Mouse (Mus musculus) liver, embryonic 16.5 days (tissue): ENCODE data around the gene Tubb3. TPM values are rescaled to one million over a fixed set of nuclear protein-coding genes. Genes with fewer than 3 reads are reported as not detected.
A peak's percentile ranks its signal among the peaks of the same experiment; 100 is the strongest.

Source experiments
- ATAC-seq: fragments of 200-750 bp; cut with Nextera tagmentation; 2 replicates; pipeline ENCODE4 v1.8.0; 2017; ENCODE audit warnings: low read depth, mild to moderate bottlenecking, moderate number of reproducible peaks, moderate library complexity
- H3K27ac ChIP-seq: fragments of 300-500 bp; sonication (generic); 2 replicates; pipeline ENCODE4 v1.5.1; 2014; ENCODE audit warnings: mild to moderate bottlenecking, low read length
- H3K27me3 ChIP-seq: fragments of 300-500 bp; sonication (generic); 2 replicates; pipeline ENCODE4 v1.6.1; 2014; ENCODE audit warnings: low read depth, low read length, mixed read lengths; ENCODE audit not compliant: control insufficient read depth, insufficient read depth
- H3K36me3 ChIP-seq: fragments of 300-500 bp; sonication (generic); 2 replicates; pipeline ENCODE4 v1.6.1; 2014; ENCODE audit warnings: mild to moderate bottlenecking; ENCODE audit not compliant: control insufficient read depth, insufficient read depth
- H3K4me1 ChIP-seq: fragments of 300-500 bp; sonication (generic); 2 replicates; pipeline ENCODE4 v1.6.1; 2014; ENCODE audit warnings: low read depth, low read length, mixed read lengths; ENCODE audit not compliant: control insufficient read depth
- H3K4me2 ChIP-seq: fragments of 300-500 bp; sonication (generic); 2 replicates; pipeline ENCODE4 v1.6.1; 2014; ENCODE audit warnings: low read depth, low read length, mixed read lengths
- H3K4me3 ChIP-seq: fragments of 300-500 bp; sonication (generic); 2 replicates; pipeline ENCODE4 v1.5.1; 2014; ENCODE audit warnings: low read depth, mild to moderate bottlenecking, low read length
- H3K9ac ChIP-seq: fragments of 300-500 bp; sonication (generic); 2 replicates; pipeline ENCODE4 v1.6.1; 2014; ENCODE audit warnings: low read depth, low read length
- H3K9me3 ChIP-seq: fragments of 300-500 bp; sonication (generic); replicated peaks from 2 replicates; pipeline ENCODE4 v1.6.1; 2016; ENCODE audit warnings: low read length; ENCODE audit not compliant: control insufficient read depth
- WGBS: fragments of 180-500 bp; shearing (Covaris S2); extraction: QIAGEN DNeasy Blood & Tissue Kit; methylation state at CpG from one replicate; pipeline ENCODE4 v1.1.7; 2014; ENCODE audit not compliant: insufficient replicate concordance; 5-methylcytosine and 5-hydroxymethylcytosine counted together
- polyA plus RNA-seq: library from polyadenylated mRNA; unstranded; fragments of >200 nt; fragmentation: Nextera tagmentation; extraction: Ambion mirVana; gene quantifications from 2 replicates; pipeline ENCODE4 v1.2.1, GENCODE M21; 2015

Tubb3 gene
- polyA plus RNA-seq, 1 experiment from 2014 or later = 0.64 TPM

DNA sequence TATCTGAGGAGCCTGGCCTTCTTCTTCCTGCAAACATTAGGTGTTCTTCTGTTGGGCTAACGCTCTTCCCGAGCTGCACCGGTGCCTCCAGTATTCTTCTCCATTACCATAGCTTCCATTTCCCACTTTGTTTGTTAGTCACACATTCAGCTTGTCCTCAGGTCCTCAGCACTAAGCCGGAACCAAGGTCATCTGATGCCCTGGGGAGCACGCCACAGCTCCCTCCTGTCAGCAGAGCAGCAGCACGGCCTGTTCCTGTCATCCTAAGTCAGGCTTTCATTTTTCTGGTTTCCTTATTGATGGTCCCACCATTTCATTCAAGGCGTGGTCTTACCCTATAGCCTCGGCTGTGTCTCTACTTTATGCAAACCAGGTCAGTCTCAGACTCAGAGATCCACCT is 23.4 kb upstream of the Tubb3 start:
- H3K4me1 ChIP-seq = no peaks in the 10 kb centered on the region
- no peaks in the 10 kb centered on the region for H3K9me3 ChIP-seq
- H3K27ac ChIP-seq = no peak overlapping the region
- ATAC-seq = no peak
- peaks cover 52% of the 10 kb centered on the region for H3K36me3 ChIP-seq
- H3K9ac ChIP-seq = no peak overlapping the region
- no peaks in the 10 kb centered on the region for H3K27me3 ChIP-seq
- no peak overlapping the region for H3K4me3 ChIP-seq
- H3K4me2 ChIP-seq = no peak overlapping the region
- 76% methylated on average over 8 of the region's 8 CpGs for WGBS

DNA sequence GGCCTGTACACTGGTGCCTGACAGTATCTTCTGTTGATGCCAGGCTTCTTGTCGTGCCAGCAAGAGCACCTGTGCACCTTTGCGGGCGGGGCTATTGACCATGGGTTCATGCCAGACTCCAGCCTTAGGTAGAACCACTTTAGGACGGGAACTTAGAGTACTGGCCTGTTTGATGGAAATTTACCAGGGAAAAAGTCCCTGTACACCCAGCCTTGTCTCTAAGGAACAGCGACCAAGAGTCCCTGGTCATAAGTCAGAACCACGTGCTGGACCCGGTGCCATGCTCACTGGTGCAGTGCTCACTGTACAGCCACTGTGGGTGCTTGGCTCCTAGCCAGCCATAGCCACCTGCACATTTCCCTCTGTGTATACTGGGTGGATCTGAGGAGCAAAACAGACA is 22.2 kb upstream of the Tubb3 start:
- H3K9me3 ChIP-seq = no peaks in the 10 kb centered on the region
- H3K9ac ChIP-seq = no peak overlapping the region
- H3K4me1 ChIP-seq = no peaks in the 10 kb centered on the region
- no peaks in the 10 kb centered on the region for H3K27me3 ChIP-seq
- no peak for ATAC-seq
- no peak overlapping the region for H3K4me3 ChIP-seq
- no peak overlapping the region for H3K27ac ChIP-seq
- no peak overlapping the region for H3K4me2 ChIP-seq
- peaks cover 48% of the 10 kb centered on the region for H3K36me3 ChIP-seq
- WGBS = 80% methylated on average over 7 of the region's 7 CpGs

DNA sequence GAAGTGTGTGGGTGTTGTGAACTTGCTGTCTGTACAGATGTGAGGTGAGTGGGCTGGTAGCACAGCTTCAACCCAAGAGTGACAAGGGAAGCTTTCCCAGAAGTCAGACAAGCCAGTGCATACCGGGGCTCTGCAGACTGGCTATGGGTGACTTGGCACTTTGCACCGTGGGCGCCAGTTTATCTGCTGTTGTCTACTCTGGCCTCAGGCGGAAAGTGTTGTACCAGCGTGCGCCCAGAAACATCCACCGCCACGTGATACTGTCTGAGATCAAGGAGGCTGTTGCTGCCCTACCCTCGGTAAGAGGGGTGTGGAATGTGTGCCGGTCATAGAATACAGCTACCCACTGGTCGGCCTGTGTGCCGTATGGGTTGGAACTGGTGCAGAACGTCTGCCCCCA is 12.9 kb upstream of the Tubb3 start:
- Histone ChIP-seq H3K36me3 (peaks cover 24% of the 10 kb centered on the region), H3K4me2 (no peak overlapping the region), H3K9me3 (no peaks in the 10 kb centered on the region), H3K27me3 (no peaks in the 10 kb centered on the region), H3K4me1 (no peaks in the 10 kb centered on the region), H3K9ac (no peak overlapping the region), H3K27ac (no peak overlapping the region), H3K4me3 (no peak overlapping the region)
- WGBS = 75% methylated on average over 13 of the region's 13 CpGs
- ATAC-seq = no peak

GRCm38 (mm10) chr8:123401936-123402335 is 9.3 kb upstream of the Tubb3 start:
- 81% methylated on average over 9 of the region's 9 CpGs for WGBS
- Histone ChIP-seq H3K9ac (no peak overlapping the region), H3K27ac (no peak overlapping the region), H3K27me3 (no peaks in the 10 kb centered on the region), H3K9me3 (no peaks in the 10 kb centered on the region), H3K36me3 (peaks cover 7% of the 10 kb centered on the region; the same call in 1 of the 2 replicates), H3K4me2 (no peak overlapping the region), H3K4me3 (no peak overlapping the region), H3K4me1 (peaks cover under 1% of the 10 kb centered on the region; the same call in 1 of the 2 replicates)
- no peak for ATAC-seq

GRCm38 (mm10) chr8:123402730-123403326 is 8.4 kb upstream of the Tubb3 start:
- WGBS = 69% methylated on average over 9 of the region's 9 CpGs
- ATAC-seq = no peak
- H3K27ac ChIP-seq = no peak overlapping the region
- no peak overlapping the region for H3K4me2 ChIP-seq
- H3K36me3 ChIP-seq = peaks cover 7% of the 10 kb centered on the region; the same call in 1 of the 2 replicates
- H3K9ac ChIP-seq = no peak overlapping the region
- H3K4me3 ChIP-seq = no peak overlapping the region
- H3K4me1 ChIP-seq = peaks cover 9% of the 10 kb centered on the region
- peaks cover 2% of the 10 kb centered on the region; the same call in 1 of the 2 replicates for H3K27me3 ChIP-seq
- no peaks in the 10 kb centered on the region for H3K9me3 ChIP-seq

GRCm38 (mm10) chr8:123404521-123404920 is 6.7 kb upstream of the Tubb3 start:
- Histone ChIP-seq H3K4me3 (no peak overlapping the region), H3K36me3 (no peaks in the 10 kb centered on the region; the same call in 1 of the 2 replicates), H3K27ac (no peak overlapping the region), H3K4me2 (no peak overlapping the region), H3K27me3 (peaks cover 13% of the 10 kb centered on the region), H3K4me1 (peaks cover 25% of the 10 kb centered on the region), H3K9me3 (no peaks in the 10 kb centered on the region), H3K9ac (no peak overlapping the region)
- 51% methylated on average over 8 of the region's 8 CpGs for WGBS
- no peak for ATAC-seq

GRCm38 (mm10) chr8:123406786-123407185 is 4.4 kb upstream of the Tubb3 start, which contains the start of gene Mc1r:
Mc1r (plus strand) TSS chr8:123407107.
- Histone ChIP-seq H3K27ac (no peak within 1 kb of the TSS), H3K4me3 (no peak within 1 kb of the TSS), H3K36me3 (no peaks in the 10 kb centered on the region), H3K9me3 (no peaks in the 10 kb centered on the region), H3K4me1 (peaks cover 41% of the 10 kb centered on the region), H3K9ac (no peak within 1 kb of the TSS), H3K4me2 (no peak within 1 kb of the TSS), H3K27me3 (peaks cover 35% of the 10 kb centered on the region)
- 4% methylated on average over 4 of the region's 4 CpGs for WGBS
- no peak for ATAC-seq

DNA sequence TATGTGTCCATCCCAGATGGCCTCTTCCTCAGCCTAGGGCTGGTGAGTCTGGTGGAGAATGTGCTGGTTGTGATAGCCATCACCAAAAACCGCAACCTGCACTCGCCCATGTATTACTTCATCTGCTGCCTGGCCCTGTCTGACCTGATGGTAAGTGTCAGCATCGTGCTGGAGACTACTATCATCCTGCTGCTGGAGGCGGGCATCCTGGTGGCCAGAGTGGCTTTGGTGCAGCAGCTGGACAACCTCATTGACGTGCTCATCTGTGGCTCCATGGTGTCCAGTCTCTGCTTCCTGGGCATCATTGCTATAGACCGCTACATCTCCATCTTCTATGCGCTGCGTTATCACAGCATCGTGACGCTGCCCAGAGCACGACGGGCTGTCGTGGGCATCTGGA is 3.6 kb upstream of the Tubb3 start:
- Histone ChIP-seq H3K4me1 (peaks cover 48% of the 10 kb centered on the region), H3K9ac (no peak overlapping the region), H3K27me3 (peaks cover 44% of the 10 kb centered on the region)

DNA sequence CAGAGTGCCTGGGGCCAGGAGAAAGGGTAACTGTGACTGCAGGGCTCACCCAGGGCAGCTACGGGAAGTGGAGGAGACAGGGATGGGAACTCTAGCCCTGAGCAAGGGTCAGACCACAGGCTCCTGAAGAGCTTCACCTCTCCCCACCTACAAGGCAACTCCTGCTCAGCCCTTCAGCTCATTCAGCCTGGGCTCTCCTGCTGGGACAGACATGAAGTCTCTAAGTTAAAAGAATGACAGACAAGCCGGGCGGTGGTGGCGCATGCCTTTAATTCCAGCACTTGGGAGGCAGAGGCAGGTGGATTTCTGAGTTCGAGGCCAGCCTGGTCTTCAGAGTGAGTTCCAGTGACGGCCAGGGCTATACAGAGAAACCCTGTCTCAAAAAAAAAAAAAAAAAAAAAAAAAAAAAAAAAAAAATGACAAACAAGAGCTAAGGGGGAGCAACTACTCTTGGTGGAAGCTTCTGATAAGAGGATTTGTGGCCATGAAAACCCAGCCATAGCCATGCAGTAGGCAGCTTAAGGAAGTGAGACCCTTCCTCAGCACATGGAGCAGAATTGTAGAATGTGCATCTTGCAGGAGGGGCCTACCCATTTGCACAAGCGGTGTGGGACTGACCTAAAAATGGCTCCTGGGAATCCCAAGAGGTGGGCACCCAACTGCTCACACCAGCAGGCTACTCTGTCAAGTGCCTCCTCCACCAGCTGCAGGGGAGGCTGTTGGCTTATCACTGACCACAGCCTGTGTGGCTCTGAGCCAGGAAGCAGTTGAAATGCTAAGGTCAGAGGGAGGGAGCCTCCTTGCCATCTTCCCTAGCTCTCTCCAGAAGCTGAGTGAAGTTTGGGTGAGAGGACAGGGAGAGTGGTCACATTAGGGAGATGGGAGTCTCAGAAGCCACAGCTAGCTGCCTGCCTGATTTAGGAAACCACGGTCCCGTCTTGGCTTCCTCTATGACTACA is 2.4 kb upstream of the Tubb3 start:
- 20% methylated on average over 9 of the region's 9 CpGs for WGBS
- no peak overlapping the region for H3K4me3 ChIP-seq
- H3K9me3 ChIP-seq = no peaks in the 10 kb centered on the region
- H3K4me1 ChIP-seq = peaks cover 48% of the 10 kb centered on the region
- ATAC-seq = peak; percentile 68
- no peak overlapping the region for H3K9ac ChIP-seq
- peak overlapping the region; percentile 18; the same call in 1 of the 2 replicates for H3K4me2 ChIP-seq
- peaks cover 51% of the 10 kb centered on the region for H3K27me3 ChIP-seq
- H3K27ac ChIP-seq = no peak overlapping the region
- H3K36me3 ChIP-seq = no peaks in the 10 kb centered on the region

More for the DNA sequence above, 3.6 kb upstream of the Tubb3 start:
- H3K9me3 ChIP-seq = no peaks in the 10 kb centered on the region
- no peaks in the 10 kb centered on the region for H3K36me3 ChIP-seq
- no peak for ATAC-seq
- 67% methylated on average over 13 of the region's 13 CpGs for WGBS
- no peak overlapping the region for H3K27ac ChIP-seq
- no peak overlapping the region for H3K4me3 ChIP-seq
- no peak overlapping the region for H3K4me2 ChIP-seq
